Mouse (Mus musculus) myocyte (in vitro differentiated cells): ENCODE data around the gene Atp5b. TPM values are rescaled to one million over a fixed set of nuclear protein-coding genes. Genes with fewer than 3 reads are reported as not detected.
A peak's percentile ranks its signal among the peaks of the same experiment; 100 is the strongest.

Source experiments
- H3K27me3 ChIP-seq: one replicate; pipeline ENCODE4 v1.6.1; 2011; ENCODE audit not compliant: control insufficient read depth, insufficient read depth, insufficient read length
- H3K36me3 ChIP-seq: one replicate; pipeline ENCODE4 v1.6.1; 2011; ENCODE audit not compliant: control insufficient read depth, insufficient read depth
- H3K4me2 ChIP-seq: one replicate; pipeline ENCODE4 v1.6.1; 2011; ENCODE audit warnings: low read depth, control low read depth
- H3K4me3 ChIP-seq: one replicate; pipeline ENCODE4 v1.5.1; 2011; ENCODE audit warnings: mild to moderate bottlenecking, control low read depth, moderate library complexity
- H3K79me2 ChIP-seq: one replicate; pipeline ENCODE4 v1.6.1; 2011; ENCODE audit not compliant: control insufficient read depth, insufficient read depth
- H3ac ChIP-seq: one replicate; pipeline ENCODE4 v1.6.1; 2011; ENCODE audit not compliant: control insufficient read depth, insufficient read length
- CEBPB ChIP-seq: IDR thresholded peaks from 2 replicates; pipeline ENCODE4 v1.6.1; 2011; ENCODE audit warnings: mild to moderate bottlenecking, moderate library complexity; ENCODE audit not compliant: poor library complexity, insufficient read depth, severe bottlenecking
- E2F4 ChIP-seq: IDR thresholded peaks from one replicate; pipeline ENCODE4 v1.6.1; 2011; ENCODE audit warnings: mild to moderate bottlenecking, control low read depth, moderate library complexity; ENCODE audit not compliant: insufficient read depth
- MAX ChIP-seq: IDR thresholded peaks from one replicate; pipeline ENCODE4 v1.6.1; 2011; ENCODE audit warnings: low read depth, mild to moderate bottlenecking, control low read depth
- MYOD1 ChIP-seq, 3 experiments: IDR thresholded peaks; one replicate each; pipeline ENCODE4 v1.6.1; 2011; ENCODE audit warnings: control low read depth in 2 of 3, low read depth in 2 of 3, mild to moderate bottlenecking in 2 of 3, moderate library complexity in 1 of 3; ENCODE audit not compliant: insufficient read length in 2 of 3, control insufficient read depth in 1 of 3
- MYOG ChIP-seq, 3 experiments: IDR thresholded peaks; one replicate each; pipeline ENCODE4 v1.6.1; 2011; ENCODE audit warnings: control low read depth in 2 of 3, low read depth in 2 of 3, mild to moderate bottlenecking in 2 of 3; ENCODE audit not compliant: insufficient read length in 2 of 3, control insufficient read depth in 1 of 3, insufficient read depth in 1 of 3
- POLR2A ChIP-seq: IDR thresholded peaks from one replicate; pipeline ENCODE4 v1.6.1; 2011; ENCODE audit warnings: low read depth, mild to moderate bottlenecking, control low read depth, moderate library complexity; ENCODE audit not compliant: insufficient read length
- POLR2AphosphoS2 ChIP-seq: IDR thresholded peaks from one replicate; pipeline ENCODE4 v1.6.1; 2011; ENCODE audit warnings: low read depth, control low read depth; ENCODE audit not compliant: insufficient read length
- REST ChIP-seq: IDR thresholded peaks from one replicate; pipeline ENCODE4 v1.6.1; 2011; ENCODE audit warnings: mild to moderate bottlenecking, control low read depth, moderate library complexity; ENCODE audit not compliant: insufficient read depth, insufficient read length
- SRF ChIP-seq: IDR thresholded peaks from one replicate; pipeline ENCODE4 v1.6.1; 2011; ENCODE audit warnings: low read depth; ENCODE audit not compliant: control insufficient read depth, insufficient read length
- TCF12 ChIP-seq: IDR thresholded peaks from one replicate; pipeline ENCODE4 v1.6.1; 2011; ENCODE audit warnings: mild to moderate bottlenecking, control low read depth; ENCODE audit not compliant: poor library complexity, insufficient read depth, severe bottlenecking
- TCF3 ChIP-seq: IDR thresholded peaks from one replicate; pipeline ENCODE4 v1.6.1; 2011; ENCODE audit warnings: low read depth, control low read depth; ENCODE audit not compliant: insufficient read length
- USF1 ChIP-seq: IDR thresholded peaks from one replicate; pipeline ENCODE4 v1.6.1; 2011; ENCODE audit warnings: low read depth, mild to moderate bottlenecking, control low read depth, moderate library complexity
- polyA plus RNA-seq: library from polyadenylated mRNA; unstranded; fragments of >200 nt; fragmentation: generic; extraction: Trizol; gene quantifications from one replicate; pipeline ENCODE4 v1.2.1, GENCODE M21; 2012; ENCODE audit warnings: missing spikeins

The Atp5b gene
- 3,270 TPM for polyA plus RNA-seq

GRCm38 (mm10) chr10:128082880-128083421 is at the start of gene Atp5b:
TSS of gene Atp5b (plus strand) at chr10:128083273.
- Histone ChIP-seq H3K36me3 (peaks cover 31% of the 10 kb centered on the region), H3K4me3 (peak within 1 kb of the TSS; percentile 99), H3ac (peak within 1 kb of the TSS; percentile 60), H3K4me2 (peak within 1 kb of the TSS; percentile 96), H3K79me2 (peaks cover 48% of the 10 kb centered on the region), H3K27me3 (no peaks in the 10 kb centered on the region)
- TF ChIP-seq POLR2AphosphoS2 (peak; percentile 97), MYOD1 (IDR thresholded peaks at IDR 0.05; ENCODE audit: control insufficient read depth in 1 of 3, insufficient read length in 2 of 3, low read depth in 2 of 3) (peak in 1 of 3 experiments; percentile 20), POLR2A (peak; percentile 90), TCF12 (no peak), MYOG (IDR thresholded peaks at IDR 0.05; ENCODE audit: control insufficient read depth in 1 of 3, insufficient read depth in 1 of 3, insufficient read length in 2 of 3, low read depth in 2 of 3) (peak in 1 of 3 experiments; percentile 38), REST (peak; percentile 26)

DNA sequence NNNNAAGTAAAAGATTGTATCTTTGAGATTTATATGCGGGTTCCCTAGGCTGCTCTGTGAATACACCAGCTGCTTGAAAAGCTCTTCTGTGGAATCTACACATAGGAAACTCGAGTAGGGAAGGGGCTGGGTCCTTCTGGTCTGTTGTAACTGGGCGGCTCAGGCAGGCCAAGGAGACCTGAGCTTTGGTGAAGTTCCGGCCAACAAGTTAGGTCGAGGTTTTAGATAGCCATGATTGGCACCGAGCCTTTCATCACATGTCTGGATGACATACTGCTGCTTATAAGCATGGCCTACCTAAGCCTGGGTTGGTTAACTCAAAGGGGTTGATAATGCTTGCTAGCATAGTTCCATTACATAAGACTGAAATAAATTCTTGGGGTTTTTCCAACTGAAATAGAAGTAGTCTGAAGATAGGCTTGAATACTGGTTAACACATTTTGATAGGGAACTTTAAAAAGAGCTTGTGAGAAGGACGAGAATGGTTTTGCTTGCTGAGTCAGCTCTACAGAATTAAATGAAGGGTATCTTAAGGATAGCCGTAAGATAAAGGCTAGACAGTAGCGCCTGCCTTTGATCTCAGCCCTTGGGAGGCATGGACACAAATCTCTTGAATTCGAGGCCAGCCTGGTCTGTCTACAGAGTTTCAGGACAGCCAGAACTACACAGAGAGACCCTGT is 46.2 kb upstream of the Atp5b start:
- Histone ChIP-seq H3K79me2 (peaks cover 65% of the 10 kb centered on the region), H3K36me3 (peaks cover 16% of the 10 kb centered on the region), H3K27me3 (no peaks in the 10 kb centered on the region), H3ac (peak overlapping the region; percentile 91), H3K4me2 (peak overlapping the region; percentile 97), H3K4me3 (peak overlapping the region; percentile 97)
- TF ChIP-seq MAX = no peak
- no peak for TF ChIP-seq MYOG (IDR thresholded peaks at IDR 0.05; ENCODE audit: control insufficient read depth in 1 of 3, insufficient read depth in 1 of 3, insufficient read length in 2 of 3, low read depth in 2 of 3)
- TF ChIP-seq TCF3 = no peak
- no peak for TF ChIP-seq POLR2A
- TF ChIP-seq E2F4 = no peak
- TF ChIP-seq POLR2AphosphoS2 = no peak
- no peak for TF ChIP-seq CEBPB
- no peak for TF ChIP-seq TCF12
- TF ChIP-seq MYOD1 (IDR thresholded peaks at IDR 0.05; ENCODE audit: control insufficient read depth in 1 of 3, insufficient read length in 2 of 3, low read depth in 2 of 3) = no peak
- TF ChIP-seq USF1 = no peak
- TF ChIP-seq REST = no peak
- no peak for TF ChIP-seq SRF

- peaks cover 75% of the 10 kb centered on the region for H3K79me2 ChIP-seq
- no peaks in the 10 kb centered on the region for H3K27me3 ChIP-seq
- no peak overlapping the region for H3ac ChIP-seq
- TF ChIP-seq MYOG (IDR thresholded peaks at IDR 0.05; ENCODE audit: control insufficient read depth in 1 of 3, insufficient read depth in 1 of 3, insufficient read length in 2 of 3, low read depth in 2 of 3) = no peak
- no peak for TF ChIP-seq MYOD1 (IDR thresholded peaks at IDR 0.05; ENCODE audit: control insufficient read depth in 1 of 3, insufficient read length in 2 of 3, low read depth in 2 of 3)
- TF ChIP-seq E2F4 = no peak
- TF ChIP-seq REST = no peak
- TF ChIP-seq USF1 = no peak
- TF ChIP-seq CEBPB = no peak
- no peak for TF ChIP-seq SRF
- TF ChIP-seq MAX = no peak
- no peak for TF ChIP-seq TCF12
- peaks cover 16% of the 10 kb centered on the region for H3K36me3 ChIP-seq
- peak overlapping the region; percentile 97 for H3K4me2 ChIP-seq
- peak overlapping the region; percentile 97 for H3K4me3 ChIP-seq
These were observed 45.2 kb upstream of the Atp5b start for GRCm38 (mm10) chr10:128037921-128038320.

DNA sequence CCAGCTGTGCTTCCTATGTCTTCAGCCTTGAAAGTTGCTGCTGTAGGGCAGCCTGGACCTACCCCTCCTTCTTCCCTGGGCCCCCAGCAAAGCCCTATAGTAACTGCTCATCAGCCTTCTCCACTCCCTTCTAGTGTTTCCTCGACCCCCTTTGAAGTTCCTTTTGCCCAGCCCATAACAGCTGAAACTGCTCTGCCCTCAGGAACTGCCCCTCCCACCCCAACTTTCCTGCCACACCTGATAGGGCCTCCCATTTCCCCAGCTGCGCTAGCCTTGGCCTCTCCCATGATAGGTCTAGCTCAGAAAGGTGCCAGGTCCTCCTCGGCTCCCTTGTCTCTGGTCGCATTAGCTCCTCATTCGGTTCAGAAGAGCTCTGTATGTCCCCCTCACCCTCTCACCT is 43.9 kb upstream of the Atp5b start:
- no peak for TF ChIP-seq TCF12
- peak in 1 of 3 experiments; percentile 77 for TF ChIP-seq MYOG (IDR thresholded peaks at IDR 0.05; ENCODE audit: control insufficient read depth in 1 of 3, insufficient read depth in 1 of 3, insufficient read length in 2 of 3, low read depth in 2 of 3)
- peak in 1 of 3 experiments; percentile 69 for TF ChIP-seq MYOD1 (IDR thresholded peaks at IDR 0.05; ENCODE audit: control insufficient read depth in 1 of 3, insufficient read length in 2 of 3, low read depth in 2 of 3)
- TF ChIP-seq POLR2AphosphoS2 = peak; percentile 35
- TF ChIP-seq CEBPB = no peak
- no peak for TF ChIP-seq TCF3
- TF ChIP-seq REST = no peak
- TF ChIP-seq USF1 = no peak
- no peak for TF ChIP-seq SRF
- TF ChIP-seq E2F4 = no peak
- no peak for TF ChIP-seq POLR2A
- TF ChIP-seq MAX = no peak
- peak overlapping the region; percentile 97 for H3K4me3 ChIP-seq
- no peaks in the 10 kb centered on the region for H3K27me3 ChIP-seq
- H3K36me3 ChIP-seq = peaks cover 20% of the 10 kb centered on the region
- no peak overlapping the region for H3ac ChIP-seq
- peak overlapping the region; percentile 97 for H3K4me2 ChIP-seq
- H3K79me2 ChIP-seq = peaks cover 87% of the 10 kb centered on the region
